Mouse (Mus musculus) CH12.LX (cell line): ENCODE results near the gene Dnajb5.

ENCODE experiments used
- CTCF ChIP-seq, 2 experiments: IDR thresholded peaks in 1 of 2; conservative IDR thresholded peaks in 1 of 2; 2 replicates each; pipeline ENCODE4 v1.5.1; 2011 to 2012; ENCODE audit warnings: low read depth in 2 of 2, low read length in 2 of 2, improper control_type of control experiment in 1 of 2, inconsistent platforms in 1 of 2, mild to moderate bottlenecking in 1 of 2, moderate library complexity in 1 of 2
- POLR2A ChIP-seq: IDR thresholded peaks from 2 replicates; pipeline ENCODE4 v1.6.1; 2011; ENCODE audit warnings: low read depth, mild to moderate bottlenecking, improper control_type of control experiment, low read length
- USF1 ChIP-seq: IDR thresholded peaks from 2 replicates; pipeline ENCODE4 v1.6.1; 2014; ENCODE audit warnings: low read depth, mild to moderate bottlenecking, inconsistent platforms, low read length, improper control_type of control experiment

DNA sequence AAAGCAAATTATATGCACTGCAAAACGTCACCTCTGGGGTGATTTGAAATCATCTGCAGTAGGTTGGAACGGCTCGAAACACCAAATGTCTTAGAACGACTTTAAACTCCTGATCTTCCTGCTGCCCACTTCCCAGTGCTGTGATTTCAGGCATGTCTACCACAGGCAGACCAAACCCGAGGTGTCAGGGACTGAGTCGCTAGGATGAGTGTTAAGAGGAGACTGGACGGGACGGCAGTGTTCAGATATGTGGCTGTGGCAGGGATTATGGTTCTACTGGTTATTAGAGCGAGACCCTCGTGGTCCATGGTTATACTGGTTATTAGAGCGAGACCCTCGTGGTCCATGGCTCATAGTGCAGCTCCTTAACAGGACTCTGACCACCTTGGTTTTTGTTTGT lies 34.3 kb upstream of the Dnajb5 start:
- TF ChIP-seq CTCF (conservative IDR thresholded peaks at IDR 0.05 in 1 of 2, IDR thresholded peaks at IDR 0.05 in 1 of 2; ENCODE audit: low read depth in 2 of 2, low read length in 2 of 2): no peak
- no peak for TF ChIP-seq USF1
- no peak for TF ChIP-seq POLR2A
